Mouse (Mus musculus): ENCODE measurements around the gene Gm3558.
"Not testable (repeated sequence)": the region's sequence is repeated elsewhere in the genome, so short reads cannot be mapped to it uniquely, and the experiment has no call there.

Gene Gm3558

GRCm38 (mm10) chr14:7568382-7568781 lies at the start of gene Gm3558:
Gene Gm3558 (minus strand): TSS chr14:7568566.
- DNase-seq (ENCODE audit: low read depth, low spot score) = not testable (repeated sequence)

- DNase-seq (ENCODE audit: low read depth, low spot score) = not testable (repeated sequence)
These were observed 27.1 kb upstream of the Gm3558 start, which contains the start of gene Gm10338 for GRCm38 (mm10) chr14:7595492-7595891. Gene Gm10338 (minus strand): TSS chr14:7595592.

GRCm38 (mm10) chr14:7567890-7568289 lies 476 bp downstream of the Gm3558 start:
- not testable (repeated sequence) for DNase-seq (ENCODE audit: low read depth, low spot score)

DNA sequence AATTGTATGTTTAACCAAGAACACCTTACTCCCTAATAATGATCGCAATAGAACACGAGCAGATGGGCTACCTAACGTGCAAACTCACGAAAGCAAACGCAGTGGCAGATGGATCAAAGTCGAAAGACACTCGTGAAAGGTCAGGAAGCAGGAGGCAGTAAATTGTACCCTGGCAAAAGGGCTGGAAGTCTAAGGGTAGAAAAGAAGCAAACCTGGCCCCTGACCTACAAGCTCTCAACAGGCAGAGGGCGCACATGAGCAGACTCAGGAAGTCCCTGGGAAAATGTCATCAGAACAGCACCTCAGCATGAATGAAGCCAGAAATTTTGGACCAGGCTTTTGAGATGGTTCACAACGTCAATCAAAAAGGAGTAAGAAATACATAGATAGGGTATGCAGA lies 1.1 kb downstream of the Gm3558 start:
- not testable (repeated sequence) for DNase-seq (ENCODE audit: low read depth, low spot score)

Measured in c-Kit-negative CD71-positive TER-119-positive erythroid progenitor cells, embryonic 14.5 days (primary cell).